Mouse (Mus musculus) cerebellum, adult 18-20 months (tissue): Measurements from ENCODE around the gene Pon2.
"Not testable (repeated sequence)": the region's sequence is repeated elsewhere in the genome, so short reads cannot be mapped to it uniquely, and the experiment has no call there.

ENCODE experiments used
- DNase-seq, 2 experiments: peaks; one replicate each; pipeline ENCODE4 v3.0.0; 2021

Gene Pon2

GRCm38 (mm10) chr6:5291450-5291849 is 6.8 kb downstream of the Pon2 start:
- DNase-seq = no peak

DNA sequence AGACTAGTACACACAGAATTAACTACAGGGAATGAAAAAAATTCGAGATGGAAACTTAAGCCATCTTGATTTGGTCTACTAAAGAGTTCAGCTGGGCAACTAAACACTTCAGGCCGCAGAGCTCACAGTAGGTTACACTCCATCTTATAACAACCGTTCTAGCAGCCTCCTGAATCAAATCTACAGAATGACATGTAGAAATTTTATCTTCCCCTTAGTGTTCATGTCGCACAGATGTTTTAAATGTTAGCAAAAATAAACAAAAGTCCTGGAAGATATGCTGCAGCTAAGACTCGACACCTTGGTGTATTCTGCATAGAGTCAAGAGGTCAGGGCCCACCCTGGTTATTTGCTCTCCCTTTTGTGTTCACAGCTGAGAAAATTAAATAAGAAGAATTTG is 10.3 kb downstream of the Pon2 start:
- no peak for DNase-seq

DNA sequence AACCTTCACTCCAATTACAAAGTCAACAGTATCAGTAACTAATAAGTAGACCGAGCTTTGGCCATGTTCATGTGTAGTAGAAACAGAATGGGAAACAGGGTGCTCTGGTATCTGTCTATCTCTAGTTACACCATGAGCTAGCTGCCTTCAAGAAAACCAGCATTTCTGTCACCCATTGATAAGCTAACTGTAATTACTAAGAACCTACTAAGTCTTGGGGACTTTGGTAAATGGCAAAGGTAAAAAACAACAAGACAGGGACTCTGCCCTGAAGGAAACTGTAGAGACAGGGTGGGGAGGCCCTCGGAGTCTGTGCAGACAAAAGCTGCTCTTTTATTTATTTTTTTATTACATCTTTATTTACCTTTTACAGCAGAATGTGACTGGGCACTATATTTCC is 10.9 kb downstream of the Pon2 start:
- DNase-seq = no peak

- DNase-seq = no peak
Measured at GRCm38 (mm10) chr6:5282418-5282817, 15.8 kb downstream of the Pon2 start.

GRCm38 (mm10) chr6:5280576-5281305 is 17.5 kb downstream of the Pon2 start:
- DNase-seq = no peak

DNA sequence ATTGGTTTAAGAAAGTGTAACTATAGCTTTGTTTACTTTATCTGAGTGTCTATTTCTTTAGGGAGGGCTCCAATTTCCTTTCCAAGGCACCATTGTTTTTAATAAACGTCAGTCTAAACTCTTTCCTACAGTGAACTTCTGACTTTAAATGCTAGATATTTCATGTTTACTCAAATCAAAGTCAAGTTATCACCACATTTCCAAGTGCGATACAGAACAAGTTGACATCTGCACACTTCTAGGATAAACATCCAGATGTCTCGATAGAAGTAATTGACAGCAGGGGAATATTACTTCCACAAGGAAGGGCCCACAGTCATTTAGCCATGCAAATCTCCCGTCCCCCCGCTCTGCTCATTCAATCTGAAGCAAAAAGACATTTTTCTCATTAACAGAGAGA is 20.3 kb downstream of the Pon2 start:
- no peak for DNase-seq

- no peak for DNase-seq
Measured at GRCm38 (mm10) chr6:5269641-5270040, 28.6 kb downstream of the Pon2 start.

DNA sequence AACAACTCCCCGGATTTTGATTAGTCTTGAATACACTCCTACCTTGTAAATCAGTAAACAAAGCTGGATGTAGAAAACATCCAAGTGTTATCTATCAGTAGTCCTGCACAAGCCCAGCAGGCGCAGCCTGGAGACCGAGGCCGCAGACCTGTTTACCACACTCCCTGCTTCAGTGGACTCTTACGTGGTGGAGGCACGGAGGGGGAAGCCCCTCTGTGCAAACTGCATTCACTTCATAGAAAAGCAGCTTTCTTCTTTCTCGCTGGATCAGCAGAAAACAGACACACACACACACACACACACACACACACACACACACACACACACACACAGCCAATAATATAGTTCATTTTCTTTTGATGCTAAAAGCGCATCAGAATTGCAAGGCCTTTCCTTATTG is 33.5 kb downstream of the Pon2 start:
- no peak for DNase-seq

- DNase-seq = no peak
Measured at GRCm38 (mm10) chr6:5263250-5263999, 34.8 kb downstream of the Pon2 start.

DNA sequence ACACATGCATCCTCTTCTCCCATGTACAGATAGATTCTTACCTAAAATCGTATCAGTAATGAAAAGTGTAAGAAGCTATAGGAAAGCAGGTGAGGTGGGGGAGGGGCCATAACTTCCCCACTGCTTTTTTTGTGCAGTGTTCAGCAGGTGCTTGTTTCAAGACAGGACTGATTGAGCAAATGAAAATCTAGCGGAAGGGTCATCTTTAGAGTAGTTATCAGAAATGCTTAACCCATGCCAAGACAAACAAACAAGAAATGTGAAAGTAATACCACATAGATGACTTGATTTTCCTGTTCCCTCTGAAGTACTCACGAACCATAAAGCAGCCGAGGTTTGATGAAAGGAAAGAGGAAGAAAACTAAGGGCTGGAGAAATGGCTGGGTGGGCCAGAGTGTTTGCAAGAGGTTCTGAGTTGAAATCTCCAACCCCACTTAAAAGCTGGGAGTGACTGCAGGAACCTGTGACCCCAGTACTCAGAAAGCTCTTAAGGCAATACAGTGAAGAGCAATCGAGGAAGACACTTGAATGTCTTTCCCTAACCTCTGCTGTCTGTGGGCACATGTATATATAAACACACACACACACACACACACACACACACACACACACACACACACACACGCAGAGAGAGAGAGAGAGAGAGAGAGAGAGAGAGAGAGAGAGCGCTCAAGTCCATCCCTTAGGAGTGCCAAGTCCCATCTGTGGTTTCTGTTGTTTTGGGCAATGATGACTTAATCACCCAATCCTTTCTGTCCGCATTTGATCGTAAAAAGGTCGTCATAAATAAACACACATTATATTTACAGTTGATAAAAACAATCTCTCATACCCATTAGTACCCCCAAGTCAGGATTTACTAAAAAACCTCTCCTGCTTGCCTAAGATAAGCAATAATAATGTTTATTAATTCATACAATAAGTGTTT is 35.7 kb downstream of the Pon2 start:
- no peak for DNase-seq

DNA sequence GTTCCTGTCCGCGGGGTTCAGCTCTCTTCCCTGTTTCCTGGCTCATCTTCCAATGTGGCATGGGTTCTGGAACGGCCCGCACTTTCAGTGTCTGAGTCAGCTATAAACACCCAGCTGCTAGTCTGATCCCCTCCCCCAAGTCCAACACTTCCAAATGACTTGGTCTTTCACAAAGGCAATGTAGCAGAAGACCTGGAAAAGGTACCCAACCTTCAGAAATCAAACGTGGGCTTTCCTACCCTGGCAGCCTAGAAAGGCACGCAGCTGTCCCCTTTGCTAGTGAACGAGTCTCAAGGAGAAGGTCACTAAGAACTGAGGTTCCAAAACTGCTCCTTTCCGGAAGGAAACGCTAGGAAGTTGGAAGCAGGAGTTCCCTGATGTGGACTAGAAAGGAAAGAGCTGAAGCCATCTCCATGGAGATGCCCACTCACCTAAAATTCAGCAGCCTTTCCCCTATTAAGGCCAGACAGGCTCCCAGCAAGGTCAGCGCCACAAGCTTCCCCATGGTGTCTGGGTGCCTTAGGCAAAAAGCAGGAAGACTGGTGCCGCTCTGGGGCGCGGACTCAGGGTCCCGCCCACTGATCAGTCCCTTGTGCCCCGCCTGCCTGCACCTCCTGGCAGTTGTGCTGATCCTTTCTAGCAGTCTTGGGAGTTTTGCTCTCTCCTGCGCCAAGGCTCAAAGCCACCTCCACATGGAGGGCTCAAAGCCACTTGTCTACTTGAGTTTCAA is 42.4 kb downstream of the Pon2 start, which contains the start of gene Pon3:
Gene Pon3 (minus strand): TSS at position 565 of the 730 bp plus-strand sequence.
- DNase-seq = no peak

DNA sequence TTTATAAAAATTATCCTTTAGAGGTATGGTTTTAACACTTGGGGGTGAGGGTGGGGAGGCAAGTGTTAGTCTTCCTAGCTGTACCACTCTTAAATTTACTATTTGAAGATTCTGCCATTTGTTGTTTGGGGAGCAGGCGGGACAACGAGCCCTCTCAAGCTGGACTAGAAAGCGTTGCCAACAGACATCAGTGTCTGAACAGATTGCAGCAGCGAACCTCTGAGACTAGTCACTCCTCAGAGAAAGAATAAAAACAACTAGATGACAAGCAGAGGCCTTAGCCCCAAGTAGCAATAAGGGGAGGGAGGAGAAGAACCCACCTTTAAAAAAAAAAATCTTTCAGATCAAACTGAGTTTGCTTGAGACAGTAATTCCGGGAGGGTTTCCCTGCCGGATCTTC is 43.0 kb downstream of the Pon2 start:
- no peak for DNase-seq

DNA sequence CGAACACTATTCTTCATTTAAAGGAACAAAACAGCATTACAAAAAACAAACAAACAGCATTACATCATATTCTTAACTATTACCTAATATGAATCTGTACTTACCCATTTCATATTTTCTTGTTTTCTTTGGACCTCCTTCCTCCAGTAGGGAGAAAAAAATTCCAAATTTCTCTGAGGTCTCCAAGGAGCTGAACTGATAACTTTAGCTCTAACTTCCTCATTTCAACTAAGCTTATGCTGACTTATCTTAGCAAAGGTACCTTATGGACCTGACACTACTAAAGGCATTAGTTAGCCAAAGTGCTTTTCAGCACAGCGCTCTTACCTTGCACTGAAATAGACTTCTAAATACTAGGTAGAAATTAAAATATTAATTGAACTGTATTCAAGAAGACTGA is 43.4 kb downstream of the Pon2 start:
- no peak for DNase-seq

GRCm38 (mm10) chr6:5245926-5246325 is 52.3 kb downstream of the Pon2 start:
- no peak for DNase-seq

DNA sequence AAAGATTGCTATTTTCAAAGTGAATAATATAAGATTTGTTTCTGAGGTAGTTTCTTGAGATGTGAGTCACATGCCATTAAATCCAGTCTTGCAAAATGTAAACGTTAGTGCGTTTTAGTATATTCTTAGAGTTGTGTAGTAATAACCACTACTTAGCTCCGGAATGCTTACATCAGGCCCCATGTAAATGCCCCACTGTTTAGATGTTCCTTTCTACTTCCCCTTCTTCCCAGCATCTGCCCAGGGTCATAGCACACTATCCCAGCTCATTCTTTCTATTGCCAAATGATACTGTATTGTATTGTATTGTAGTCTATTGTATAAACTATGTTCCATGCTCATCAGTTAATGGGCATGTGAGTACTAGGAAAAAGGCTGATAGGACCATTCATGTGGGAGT is 59.5 kb downstream of the Pon2 start:
- no peak for DNase-seq

- no peak for DNase-seq
Measured at GRCm38 (mm10) chr6:5237510-5237909, 60.7 kb downstream of the Pon2 start.

DNA sequence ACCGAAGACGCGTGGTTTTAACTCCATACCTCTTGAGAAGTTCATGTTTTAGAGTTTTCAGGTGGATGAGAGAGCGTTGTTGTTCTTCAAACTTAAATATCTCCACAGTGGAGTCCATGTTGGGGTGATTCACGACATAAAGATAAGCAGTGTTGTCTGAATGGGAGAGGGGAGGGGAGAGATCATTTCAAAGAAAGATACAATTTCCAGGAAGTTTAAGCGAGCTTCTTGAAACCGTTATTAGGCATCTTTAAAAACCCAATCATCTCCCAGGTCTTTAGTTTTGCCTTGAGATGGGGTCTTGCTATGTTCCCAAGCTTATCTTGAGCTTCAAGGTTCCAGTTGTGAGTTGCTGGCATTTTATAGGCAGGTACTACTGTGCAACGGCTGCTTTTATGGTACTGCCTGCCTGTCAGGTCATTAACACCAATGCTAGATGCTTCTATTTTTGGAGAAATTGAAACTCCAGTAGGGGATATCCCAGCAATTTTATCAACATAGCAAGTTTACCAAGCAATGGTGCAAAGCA is 61.3 kb downstream of the Pon2 start:
- no peak for DNase-seq

DNA sequence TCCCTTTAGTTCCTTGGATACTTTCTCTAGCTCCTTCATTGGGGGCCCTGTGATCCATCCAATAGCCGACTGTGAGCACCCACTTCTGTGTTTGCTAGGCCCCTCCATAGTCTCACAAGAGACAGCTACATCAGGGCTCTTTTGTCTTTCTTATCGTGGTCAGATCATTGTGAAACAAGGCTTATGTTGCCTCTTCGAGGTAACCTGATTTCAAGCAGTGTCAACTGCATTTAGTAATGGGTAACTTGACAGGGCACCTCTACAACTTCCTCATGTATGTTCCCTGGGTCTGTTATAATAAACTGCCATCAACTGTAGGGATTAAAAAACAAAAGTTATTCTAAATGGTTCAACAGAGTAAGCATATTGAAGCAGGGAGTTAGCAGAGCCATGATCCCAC is 63.7 kb downstream of the Pon2 start:
- no peak for DNase-seq

GRCm38 (mm10) chr6:5233812-5234211 is 64.4 kb downstream of the Pon2 start:
- DNase-seq = no peak

DNA sequence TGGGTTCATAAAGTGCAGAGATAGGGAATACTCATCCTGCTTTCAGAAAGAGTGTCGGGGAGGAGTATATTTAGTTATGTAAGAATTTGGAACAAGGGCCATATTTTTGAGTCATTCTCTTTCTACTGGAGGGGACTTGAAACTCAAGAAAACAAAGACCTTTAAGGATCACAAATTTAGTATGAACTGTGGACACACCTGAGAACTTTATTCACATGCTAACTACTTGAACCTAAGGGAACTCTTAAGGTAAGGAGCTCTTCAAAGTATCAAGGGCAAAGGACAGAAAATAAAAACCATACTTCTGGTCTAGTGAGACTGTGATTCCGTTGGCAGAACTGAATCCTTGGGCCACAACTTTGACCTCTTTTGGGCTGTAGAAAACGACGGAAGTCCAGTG is 66.2 kb downstream of the Pon2 start:
- DNase-seq = no peak

- no peak for DNase-seq
Measured at GRCm38 (mm10) chr6:5230261-5230660, 68.0 kb downstream of the Pon2 start.

DNA sequence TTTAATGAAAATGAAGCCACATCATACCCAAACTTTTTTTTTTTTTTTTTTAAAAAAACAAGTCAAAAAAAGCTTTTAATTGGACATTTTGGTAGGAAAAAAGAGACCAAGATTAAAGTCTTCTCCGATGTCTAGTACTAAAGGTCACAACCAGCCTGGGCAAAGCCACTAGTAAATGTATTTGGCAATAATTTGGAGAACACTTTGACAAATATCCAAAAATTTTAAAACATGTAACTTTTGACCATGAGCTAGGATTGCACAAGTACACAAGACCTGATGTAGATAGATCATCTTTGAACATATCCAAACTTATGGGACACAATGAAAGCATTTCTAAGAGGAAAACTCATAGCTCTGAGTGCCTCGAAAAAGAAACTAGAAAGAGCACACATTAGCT is 74.7 kb downstream of the Pon2 start:
- not testable (repeated sequence) for DNase-seq
